Mouse (Mus musculus): Measurements from ENCODE around the gene Morf4l1.

Gene Morf4l1

GRCm38 (mm10) chr9:90114567-90115307, at the start of gene Morf4l1:
Morf4l1 (minus strand) TSS chr9:90114774.
- DNase-seq (ENCODE audit: low spot score): peak; percentile 98

- DNase-seq (ENCODE audit: low spot score): no peak
These were observed 49.1 kb upstream of the Morf4l1 start for GRCm38 (mm10) chr9:90163749-90164095.

- DNase-seq (ENCODE audit: low spot score): peak; percentile 7
These were observed 48.6 kb upstream of the Morf4l1 start, which contains the start of gene Adamts7 for GRCm38 (mm10) chr9:90162926-90163748. Adamts7 (plus strand) TSS chr9:90163069.

GRCm38 (mm10) chr9:90162243-90162925, 47.8 kb upstream of the Morf4l1 start:
- no peak for DNase-seq (ENCODE audit: low spot score)

- DNase-seq (ENCODE audit: low spot score): no peak
These were observed 32.3 kb upstream of the Morf4l1 start for GRCm38 (mm10) chr9:90146869-90147268.

- DNase-seq (ENCODE audit: low spot score): no peak
These were observed 31.2 kb upstream of the Morf4l1 start for GRCm38 (mm10) chr9:90145788-90146187.

GRCm38 (mm10) chr9:90136678-90136965, 22.0 kb upstream of the Morf4l1 start:
- DNase-seq (ENCODE audit: low spot score): no peak

GRCm38 (mm10) chr9:90135963-90136677, 21.5 kb upstream of the Morf4l1 start:
- no peak for DNase-seq (ENCODE audit: low spot score)

GRCm38 (mm10) chr9:90135466-90135865, 20.9 kb upstream of the Morf4l1 start:
- DNase-seq (ENCODE audit: low spot score): no peak

GRCm38 (mm10) chr9:90133562-90134355, 19.2 kb upstream of the Morf4l1 start:
- no peak for DNase-seq (ENCODE audit: low spot score)

- DNase-seq (ENCODE audit: low spot score): no peak
These were observed 14.1 kb upstream of the Morf4l1 start for GRCm38 (mm10) chr9:90128636-90129201.

GRCm38 (mm10) chr9:90127146-90127545, 12.6 kb upstream of the Morf4l1 start:
- DNase-seq (ENCODE audit: low spot score): no peak

GRCm38 (mm10) chr9:90126260-90127010, 11.9 kb upstream of the Morf4l1 start:
- DNase-seq (ENCODE audit: low spot score): peak; percentile 85

GRCm38 (mm10) chr9:90125416-90126099, 11.0 kb upstream of the Morf4l1 start:
- no peak for DNase-seq (ENCODE audit: low spot score)

GRCm38 (mm10) chr9:90124873-90125245, 10.3 kb upstream of the Morf4l1 start:
- no peak for DNase-seq (ENCODE audit: low spot score)

- no peak for DNase-seq (ENCODE audit: low spot score)
These were observed 9.7 kb upstream of the Morf4l1 start for GRCm38 (mm10) chr9:90124156-90124872.

- no peak for DNase-seq (ENCODE audit: low spot score)
These were observed 7.7 kb upstream of the Morf4l1 start for GRCm38 (mm10) chr9:90122246-90122740.

- no peak for DNase-seq (ENCODE audit: low spot score)
These were observed 2.7 kb upstream of the Morf4l1 start for GRCm38 (mm10) chr9:90117234-90117633.

GRCm38 (mm10) chr9:90115308-90115700, 730 bp upstream of the Morf4l1 start:
- no peak for DNase-seq (ENCODE audit: low spot score)

Data from T-cell, adult 2 months (primary cell).